Mouse (Mus musculus) mature B cell (primary cell): ENCODE measurements around the gene Htra2.

Source experiments
- in situ Hi-C: fragments of 300-500 bp; cut with MboI; formaldehyde crosslinking; loops from 2 replicates; pipeline ENCODE4 v1.14.3; 2019

Htra2 gene

DNA sequence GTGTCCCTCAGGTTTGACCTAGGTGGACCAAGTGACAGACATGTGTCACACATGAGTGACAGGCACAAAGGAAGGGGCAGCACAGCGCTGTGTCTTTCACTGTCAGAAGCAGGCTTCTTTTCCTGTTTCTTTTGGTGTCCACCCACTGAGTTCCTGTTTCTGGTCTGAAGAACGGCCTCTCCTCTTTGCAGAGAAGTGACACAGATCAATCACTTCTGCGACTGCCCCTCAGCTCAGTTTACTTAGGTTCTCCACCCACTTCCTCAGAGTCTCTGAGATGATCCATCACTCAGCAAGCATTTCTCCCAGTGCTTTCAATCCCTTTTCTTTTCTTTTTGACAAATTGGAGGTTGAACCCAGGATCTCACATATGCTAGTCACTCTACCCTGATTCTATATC is 46.4 kb downstream of the Htra2 start:
- in situ Hi-C loops: loop anchor here (10.0 kb wide), 1 partner anchor 66 kb away; the partner anchor contains the start of genes Pcgf1 and Tlx2

DNA sequence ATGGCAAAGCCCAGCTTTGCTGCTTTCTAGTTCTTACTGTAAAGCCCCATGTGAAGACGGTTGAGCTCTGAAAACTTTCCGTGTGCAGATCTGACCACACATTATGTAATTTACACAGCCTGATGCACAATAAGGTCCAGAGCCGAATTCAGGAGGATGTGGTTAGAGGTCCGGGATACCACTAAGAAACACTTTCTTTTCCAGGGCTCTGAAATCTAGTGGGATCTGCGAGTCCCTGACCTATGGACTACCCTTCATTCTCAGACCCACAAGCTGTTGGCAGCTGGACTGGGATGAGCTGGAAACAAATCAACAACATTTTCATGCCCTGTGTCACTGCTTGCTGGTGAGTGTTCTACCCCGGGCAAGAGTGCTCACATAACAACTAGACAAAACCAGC is 49.0 kb downstream of the Htra2 start:
- in situ Hi-C loops: loop anchor here (10.0 kb wide), 1 partner anchor 69 kb away; the partner anchor contains the start of genes Pcgf1 and Tlx2

DNA sequence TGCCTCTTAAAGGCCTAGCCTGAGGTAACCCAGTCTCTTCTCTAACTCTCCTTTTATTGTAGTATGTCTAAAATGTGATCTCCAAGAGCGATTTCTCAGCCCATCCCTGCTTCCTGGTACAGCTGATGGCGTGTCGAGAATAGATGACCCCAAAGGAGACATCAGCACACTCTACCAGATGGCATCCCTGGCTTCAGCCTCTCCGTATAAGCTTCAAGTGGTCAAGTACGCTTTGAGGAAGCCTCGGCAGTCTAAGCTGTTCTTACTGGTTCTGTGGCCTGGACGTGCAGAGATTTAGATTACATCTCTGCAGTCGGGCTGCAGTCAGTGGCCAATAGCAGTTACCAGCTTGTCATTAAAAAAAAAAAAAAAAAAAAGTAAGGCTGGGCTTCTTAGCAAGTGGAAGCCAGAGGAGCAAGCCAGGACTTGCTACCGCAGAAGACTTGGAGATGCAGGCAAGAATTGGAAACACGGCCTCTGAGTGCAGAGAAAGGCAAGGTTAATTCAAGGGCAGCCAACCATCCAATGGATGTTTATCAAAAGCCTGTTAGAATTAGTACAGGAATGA is 49.5 kb downstream of the Htra2 start:
- in situ Hi-C loops: loop anchor here (10.0 kb wide), 1 partner anchor 69 kb away; the partner anchor contains the start of genes Pcgf1 and Tlx2

DNA sequence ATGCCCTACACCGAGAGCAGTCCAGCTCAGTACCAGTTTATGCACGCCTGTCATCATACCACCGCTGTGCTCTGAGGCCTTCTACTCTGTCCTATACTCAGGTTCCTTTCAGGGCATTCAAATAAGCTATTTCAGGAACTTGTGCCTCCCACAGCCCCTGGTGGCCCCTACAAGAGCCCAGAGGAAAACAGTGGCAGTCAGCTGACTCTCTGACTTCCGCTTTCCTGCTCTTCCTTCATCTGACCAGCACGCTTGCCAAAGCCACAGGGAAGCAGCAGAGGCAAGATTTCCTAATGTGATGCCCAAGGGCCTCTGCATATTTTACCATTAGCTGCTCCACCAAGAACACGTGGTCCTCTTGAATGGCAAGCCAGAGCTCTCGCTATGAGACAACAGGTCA is 50.2 kb downstream of the Htra2 start:
- in situ Hi-C loops: loop anchor here (10.0 kb wide), 1 partner anchor 70 kb away; the partner anchor contains the start of genes Pcgf1 and Tlx2

DNA sequence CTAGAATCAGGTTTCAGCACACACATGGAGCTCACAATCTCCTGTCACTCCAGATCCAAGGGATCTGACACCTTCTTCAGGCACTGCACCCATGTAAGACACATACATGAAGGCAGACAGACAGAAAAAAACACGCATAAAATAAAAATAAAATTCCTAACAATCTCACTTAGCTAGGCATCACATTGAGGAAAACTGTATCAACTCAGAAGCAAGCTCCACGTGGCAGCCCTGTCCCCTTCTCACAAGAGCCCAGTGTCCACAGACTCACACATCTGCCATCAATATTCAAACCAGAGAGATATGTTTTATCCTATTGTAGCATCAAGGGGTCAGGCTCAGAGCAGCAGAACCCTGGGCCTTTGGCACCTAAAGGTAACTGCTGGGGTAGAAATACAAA is 50.8 kb downstream of the Htra2 start:
- in situ Hi-C loops: loop anchor here (10.0 kb wide), 1 partner anchor 70 kb away; the partner anchor contains the start of genes Pcgf1 and Tlx2

DNA sequence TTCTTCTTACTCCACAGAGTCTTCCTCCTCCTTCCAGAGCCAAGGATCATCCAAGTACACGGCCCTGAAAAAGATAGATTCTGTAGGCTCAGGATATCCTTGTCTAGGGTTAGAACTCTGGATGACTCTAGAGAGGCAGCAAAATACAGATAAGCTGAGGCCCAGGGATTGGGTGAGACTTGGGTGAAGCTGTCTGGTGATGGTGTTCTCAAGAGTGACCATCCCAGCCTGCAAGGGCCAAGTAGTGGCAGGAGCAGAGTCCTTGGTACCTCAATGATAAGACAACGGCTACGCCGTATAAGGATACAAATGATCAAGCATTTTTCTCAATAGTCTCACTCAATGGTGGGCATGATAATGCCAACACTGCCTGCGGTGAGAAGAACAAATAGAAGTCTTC is 51.2 kb downstream of the Htra2 start:
- in situ Hi-C loops: loop anchor here (10.0 kb wide), 1 partner anchor 71 kb away; the partner anchor contains the start of genes Pcgf1 and Tlx2

DNA sequence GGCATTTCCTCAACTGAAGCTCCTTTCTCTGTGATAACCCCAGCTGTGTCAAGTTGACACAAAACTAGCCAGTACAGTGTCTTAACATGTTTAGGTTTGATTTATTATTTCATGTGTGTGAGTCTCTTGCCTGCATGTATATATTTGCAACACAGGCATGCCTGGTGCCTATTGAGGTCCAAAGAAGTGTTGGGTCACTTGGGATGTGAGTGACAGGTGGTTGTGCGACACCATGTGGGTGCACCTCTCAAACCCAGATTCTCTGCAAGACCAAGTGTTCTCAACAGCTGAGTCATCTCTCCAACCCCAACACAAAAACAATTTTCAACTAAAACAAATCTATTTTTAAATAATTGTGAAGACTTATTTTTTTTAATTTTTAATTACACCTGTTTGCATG is 52.0 kb downstream of the Htra2 start:
- in situ Hi-C loops: loop anchor here (10.0 kb wide), 1 partner anchor 72 kb away; the partner anchor contains the start of genes Pcgf1 and Tlx2
